Mouse (Mus musculus) midbrain, embryonic 11.5 days (tissue): ENCODE measurements around the gene Prkn. TPM values are rescaled to one million over a fixed set of nuclear protein-coding genes. Genes with fewer than 3 reads are reported as not detected.

Experiments used
- ATAC-seq: fragments of 200-750 bp; cut with Nextera tagmentation; 2 replicates; pipeline ENCODE4 v1.8.0; 2017; ENCODE audit warnings: moderate TSS enrichment, moderate library complexity; ENCODE audit not compliant: low FRiP score
- DNase-seq: peaks from one replicate; pipeline ENCODE4 v3.0.0; 2015; ENCODE audit warnings: low spot score; ENCODE audit errors: missing footprints
- H3K27ac ChIP-seq: fragments of 300-500 bp; sonication (generic); 2 replicates; pipeline ENCODE4 v1.5.1; 2014; ENCODE audit warnings: low read depth, low read length
- H3K27me3 ChIP-seq: fragments of 300-500 bp; sonication (generic); 2 replicates; pipeline ENCODE4 v1.6.1; 2014; ENCODE audit warnings: mild to moderate bottlenecking, low read length, moderate library complexity, mixed read lengths; ENCODE audit not compliant: control insufficient read depth, insufficient read depth
- H3K36me3 ChIP-seq: fragments of 300-500 bp; sonication (generic); 2 replicates; pipeline ENCODE4 v1.6.1; 2014; ENCODE audit warnings: mild to moderate bottlenecking, low read length, moderate library complexity, mixed read lengths; ENCODE audit not compliant: control insufficient read depth, insufficient read depth
- H3K4me1 ChIP-seq: fragments of 300-500 bp; sonication (generic); 2 replicates; pipeline ENCODE4 v1.6.1; 2014; ENCODE audit warnings: low read length; ENCODE audit not compliant: control insufficient read depth, insufficient read depth
- H3K4me2 ChIP-seq: fragments of 300-500 bp; sonication (generic); 2 replicates; pipeline ENCODE4 v1.6.1; 2014; ENCODE audit warnings: mild to moderate bottlenecking, moderate library complexity
- H3K4me3 ChIP-seq: fragments of 300-500 bp; sonication (generic); 2 replicates; pipeline ENCODE4 v1.5.1; 2014; ENCODE audit warnings: low read depth, low read length
- H3K9ac ChIP-seq: fragments of 300-500 bp; sonication (generic); 2 replicates; pipeline ENCODE4 v1.6.1; 2014; ENCODE audit warnings: low read length
- H3K9me3 ChIP-seq: fragments of 300-500 bp; sonication (generic); 2 replicates; pipeline ENCODE4 v1.6.1; 2016; ENCODE audit warnings: low read length; ENCODE audit not compliant: control insufficient read depth
- WGBS: fragments of 180-500 bp; shearing (Covaris S2); extraction: QIAGEN DNeasy Blood & Tissue Kit; methylation state at CpG from one replicate; pipeline ENCODE4 v1.1.7; 2014; 5-methylcytosine and 5-hydroxymethylcytosine counted together
- polyA plus RNA-seq: library from polyadenylated mRNA; unstranded; fragments of >200 nt; fragmentation: Nextera tagmentation; extraction: Ambion mirVana; gene quantifications from 2 replicates; pipeline ENCODE4 v1.2.1, GENCODE M21; 2014

The Prkn gene
- polyA plus RNA-seq, 1 experiment from 2014 or later, result 0.82 TPM

DNA sequence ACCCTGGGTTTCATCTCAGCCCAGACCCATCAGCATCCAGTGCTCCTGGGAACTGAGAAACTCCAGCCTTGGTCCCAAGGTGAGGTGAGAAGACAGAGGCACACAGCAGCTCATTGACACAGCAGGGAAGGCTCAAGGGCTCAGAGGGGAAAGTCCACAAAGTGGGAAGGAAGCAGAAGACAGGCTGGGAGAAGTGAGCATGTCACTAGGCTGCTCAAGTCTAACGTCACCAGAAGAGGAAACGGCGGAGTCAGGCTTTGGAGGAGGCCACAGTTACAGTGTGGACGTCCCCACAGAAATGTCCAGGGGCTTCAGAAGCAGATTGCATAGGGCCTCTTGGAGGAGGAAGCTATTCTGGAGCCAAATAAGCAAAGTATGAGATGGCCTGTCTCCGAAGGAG lies 1189.2 kb downstream of the Prkn start:
- Histone ChIP-seq H3K36me3 (no peaks in the 10 kb centered on the region), H3K9me3 (no peaks in the 10 kb centered on the region), H3K27me3 (no peaks in the 10 kb centered on the region), H3K4me1 (peaks cover 13% of the 10 kb centered on the region; the same call in 1 of the 2 replicates), H3K27ac (no peak overlapping the region), H3K4me3 (no peak overlapping the region), H3K9ac (no peak overlapping the region), H3K4me2 (no peak overlapping the region)
- DNase-seq (peak; percentile 84), ATAC-seq (no peak)
- 81% methylated on average over 5 of the region's 5 CpGs for WGBS

DNA sequence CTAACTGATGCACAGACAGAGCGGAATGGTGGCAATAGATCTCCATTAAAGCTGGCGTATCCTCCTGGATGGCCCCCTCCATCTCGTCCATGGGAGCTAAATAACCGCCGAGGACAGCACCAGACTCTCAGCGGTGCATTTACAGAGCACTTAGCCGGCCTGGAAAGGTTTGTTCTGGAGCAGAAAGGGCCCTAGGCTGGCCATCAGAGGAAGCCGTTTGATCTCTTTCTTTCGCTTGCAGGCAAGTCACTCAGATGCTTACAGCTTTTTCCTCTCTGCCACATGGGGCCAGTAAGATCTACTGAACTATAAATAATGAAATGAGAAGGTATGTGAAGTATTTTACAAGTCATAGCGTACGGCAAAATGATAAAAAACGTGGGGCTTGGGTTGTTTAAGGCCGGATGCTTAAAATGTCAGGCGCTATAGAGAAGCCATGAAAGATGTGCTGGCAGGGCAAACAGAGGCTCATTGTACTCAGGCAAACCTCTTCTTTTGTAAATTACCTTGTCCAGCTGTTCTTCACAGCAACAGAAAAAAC lies 1189.8 kb downstream of the Prkn start:
- no peak for ATAC-seq
- Histone ChIP-seq H3K9me3 (no peaks in the 10 kb centered on the region), H3K27ac (peak overlapping the region; percentile 2; the same call in 1 of the 2 replicates), H3K4me2 (no peak overlapping the region; the same call in 1 of the 2 replicates), H3K9ac (peak overlapping the region; percentile 21; the same call in 1 of the 2 replicates), H3K36me3 (no peaks in the 10 kb centered on the region), H3K27me3 (no peaks in the 10 kb centered on the region), H3K4me1 (peaks cover 13% of the 10 kb centered on the region; the same call in 1 of the 2 replicates), H3K4me3 (no peak overlapping the region)
- 19% methylated on average over 14 of the region's 14 CpGs for WGBS
- peak; percentile 88 for DNase-seq

DNA sequence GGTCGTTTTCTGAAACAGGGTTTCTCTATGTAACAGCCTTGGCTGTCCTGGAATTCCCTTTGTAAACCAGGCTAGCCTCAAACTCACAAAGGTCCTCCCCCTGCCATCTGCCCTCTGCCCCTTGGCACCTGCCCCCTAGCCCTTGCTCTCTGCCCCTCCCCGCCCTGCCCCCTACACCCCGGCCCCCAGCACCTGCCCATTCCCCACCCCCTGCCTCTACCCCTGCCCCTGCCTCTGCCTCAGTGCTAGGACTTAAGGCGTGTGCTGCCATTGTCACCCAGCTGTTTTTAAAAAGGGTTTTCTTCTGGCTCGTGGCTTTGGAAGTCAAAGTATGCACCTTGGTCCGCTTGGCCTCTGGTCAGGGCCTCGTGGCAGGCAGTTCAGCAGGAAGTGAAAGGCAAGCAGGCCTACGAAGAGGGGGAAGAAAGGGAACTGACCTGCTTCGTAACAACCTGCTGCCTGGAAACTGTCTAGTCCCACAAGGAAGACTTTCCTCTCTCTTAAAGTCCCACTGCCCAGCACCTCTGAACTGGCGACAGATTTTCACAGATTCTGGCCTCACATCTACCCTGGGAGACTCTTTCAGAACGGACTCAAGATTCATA lies 1190.5 kb downstream of the Prkn start:
- Histone ChIP-seq H3K4me2 (peak overlapping the region; percentile 31; the same call in 1 of the 2 replicates), H3K4me3 (no peak overlapping the region), H3K36me3 (no peaks in the 10 kb centered on the region), H3K27me3 (no peaks in the 10 kb centered on the region), H3K9ac (no peak overlapping the region), H3K4me1 (peaks cover 13% of the 10 kb centered on the region; the same call in 1 of the 2 replicates), H3K27ac (no peak overlapping the region), H3K9me3 (no peaks in the 10 kb centered on the region)
- 5% methylated on average over 10 of the region's 11 CpGs for WGBS
- ATAC-seq (peak; percentile 63), DNase-seq (peak; percentile 91)

DNA sequence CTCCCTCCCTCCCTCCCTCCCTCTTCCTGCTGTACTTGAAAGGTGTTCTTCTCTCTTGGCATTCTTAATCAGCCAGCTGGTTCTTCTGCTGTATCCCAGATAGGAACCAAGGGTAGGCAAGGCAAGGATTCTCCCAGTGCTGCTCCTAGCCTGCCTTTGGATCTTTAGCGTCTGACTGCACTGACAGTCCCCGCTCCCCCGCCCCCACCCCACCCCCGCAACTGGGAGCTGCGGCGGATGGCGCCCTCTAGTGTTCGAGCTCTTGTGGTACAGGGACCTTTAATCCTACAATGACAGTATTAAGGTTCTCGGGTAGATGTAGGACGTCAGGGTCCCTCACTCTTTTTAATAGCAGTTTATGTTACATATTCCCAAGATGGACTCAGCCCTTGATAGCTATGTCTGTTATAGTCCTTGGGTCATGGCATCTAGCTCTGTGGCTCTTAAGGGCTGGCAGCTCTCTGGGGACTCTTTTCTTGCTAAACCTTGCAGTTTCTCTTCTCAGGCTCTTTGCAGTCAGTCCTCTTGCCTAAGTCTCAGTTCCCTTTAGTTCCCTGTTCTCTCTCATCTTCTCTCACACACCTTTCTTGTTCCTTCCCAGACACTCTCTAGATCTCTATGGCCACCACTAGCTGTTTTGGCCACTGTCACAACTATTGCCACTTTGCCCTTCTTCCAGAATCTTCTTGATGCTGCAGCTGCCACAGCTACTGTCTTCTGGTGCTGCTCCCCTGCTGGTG lies 1191.2 kb downstream of the Prkn start:
- H3K36me3 ChIP-seq, result no peaks in the 10 kb centered on the region
- H3K9me3 ChIP-seq, result no peaks in the 10 kb centered on the region
- H3K9ac ChIP-seq, result no peak overlapping the region
- DNase-seq (peak; percentile 95), ATAC-seq (peak; percentile 73; the same call in 1 of the 2 replicates)
- no peak overlapping the region for H3K4me3 ChIP-seq
- peak overlapping the region; percentile 31; the same call in 1 of the 2 replicates for H3K4me2 ChIP-seq
- no peak overlapping the region for H3K27ac ChIP-seq
- peaks cover 13% of the 10 kb centered on the region; the same call in 1 of the 2 replicates for H3K4me1 ChIP-seq
- WGBS, result under 1% methylated on average over 10 of the region's 10 CpGs
- no peaks in the 10 kb centered on the region for H3K27me3 ChIP-seq

DNA sequence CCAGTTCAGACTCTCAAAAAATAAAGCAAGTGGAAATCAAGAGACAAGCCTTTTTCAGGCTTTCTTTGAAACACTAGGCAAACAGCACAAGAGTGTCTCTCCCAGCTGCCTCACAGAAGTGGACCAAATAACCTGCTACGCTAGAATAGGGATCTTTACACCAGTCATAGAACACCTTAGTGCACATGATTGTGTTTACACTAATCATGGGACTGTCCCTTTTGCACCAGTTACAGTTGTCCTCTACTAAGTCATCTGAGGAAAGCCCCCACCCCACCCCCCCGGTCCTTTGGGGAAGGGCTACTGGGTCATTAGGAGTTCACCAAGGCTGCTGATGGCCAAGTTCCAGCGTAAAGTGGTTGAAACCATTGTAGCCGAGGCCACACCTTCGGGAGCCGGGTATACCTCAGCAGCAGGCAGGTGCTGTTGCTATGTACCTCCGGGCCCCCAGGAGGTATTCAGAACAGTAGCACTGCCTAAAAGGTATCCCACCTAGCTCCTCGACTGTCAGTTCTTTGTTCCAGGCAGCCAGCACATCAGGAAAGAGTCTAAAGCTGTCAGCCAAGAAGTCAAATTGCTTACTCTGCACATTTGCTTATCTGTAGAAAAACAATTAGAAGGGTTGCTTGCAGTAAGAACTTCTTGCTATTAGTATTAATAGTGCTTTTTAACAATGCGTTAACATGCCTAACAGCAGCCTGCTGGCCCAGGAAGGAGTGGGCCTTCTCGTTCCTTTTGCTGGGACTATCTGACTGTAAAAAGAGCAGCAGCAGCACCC lies 1192.0 kb downstream of the Prkn start:
- DNase-seq (peak; percentile 62), ATAC-seq (no peak)
- Histone ChIP-seq H3K9me3 (no peaks in the 10 kb centered on the region), H3K27ac (no peak overlapping the region), H3K27me3 (no peaks in the 10 kb centered on the region), H3K4me3 (no peak overlapping the region), H3K4me2 (no peak overlapping the region), H3K36me3 (no peaks in the 10 kb centered on the region), H3K4me1 (peaks cover 13% of the 10 kb centered on the region; the same call in 1 of the 2 replicates), H3K9ac (no peak overlapping the region)
- WGBS, result 74% methylated on average over 10 of the region's 10 CpGs

DNA sequence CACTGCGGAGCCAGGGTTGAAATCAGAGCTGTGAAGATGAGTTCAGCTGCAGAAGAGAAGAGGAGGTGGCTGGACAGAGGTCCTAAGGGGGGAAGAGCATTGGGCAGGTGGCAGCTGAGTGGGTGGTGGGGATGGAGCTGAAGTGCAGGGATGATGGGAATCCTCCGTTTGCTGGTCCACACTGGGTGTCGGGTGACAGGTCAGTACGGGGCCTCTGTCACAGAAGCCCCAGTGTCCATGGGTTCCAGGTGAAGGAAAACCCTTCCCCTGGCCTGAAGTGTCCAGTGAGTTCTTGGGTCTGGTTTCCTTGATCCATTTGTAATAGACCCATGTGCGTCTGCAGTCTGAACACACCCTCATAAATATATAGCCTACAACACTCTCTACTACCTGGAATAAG lies 1195.2 kb downstream of the Prkn start:
- Histone ChIP-seq H3K36me3 (no peaks in the 10 kb centered on the region), H3K27me3 (no peaks in the 10 kb centered on the region), H3K9ac (no peak overlapping the region), H3K4me1 (peaks cover 7% of the 10 kb centered on the region; the same call in 1 of the 2 replicates), H3K27ac (no peak overlapping the region), H3K9me3 (no peaks in the 10 kb centered on the region), H3K4me2 (no peak overlapping the region), H3K4me3 (no peak overlapping the region)
- WGBS, result 61% methylated on average over 5 of the region's 5 CpGs
- peak; percentile 71 for DNase-seq
- ATAC-seq, result no peak

DNA sequence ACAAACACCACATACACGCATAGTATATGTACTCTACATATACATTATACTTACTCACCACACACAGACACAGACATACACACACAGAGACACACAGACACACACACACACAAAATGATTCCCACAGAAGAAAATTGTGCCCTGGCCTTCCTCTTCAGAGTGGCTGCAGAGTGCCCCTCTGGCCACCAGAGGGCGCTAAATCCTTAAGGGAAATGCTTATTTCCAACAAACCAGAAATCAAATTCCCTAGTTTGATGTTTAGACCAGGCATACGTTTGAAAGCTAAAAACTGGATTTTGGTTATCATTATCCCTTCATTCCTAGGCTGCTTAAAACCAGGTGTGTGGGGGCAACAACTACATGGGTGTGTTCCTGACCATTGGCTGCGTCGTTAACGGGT lies 1196.0 kb downstream of the Prkn start:
- ATAC-seq, result no peak
- no peaks in the 10 kb centered on the region for H3K9me3 ChIP-seq
- H3K4me1 ChIP-seq, result peaks cover 2% of the 10 kb centered on the region; the same call in 1 of the 2 replicates
- no peak overlapping the region for H3K4me2 ChIP-seq
- no peak overlapping the region for H3K4me3 ChIP-seq
- H3K9ac ChIP-seq, result no peak overlapping the region
- H3K27me3 ChIP-seq, result no peaks in the 10 kb centered on the region
- 48% methylated on average over 6 of the region's 6 CpGs for WGBS
- no peaks in the 10 kb centered on the region for H3K36me3 ChIP-seq
- H3K27ac ChIP-seq, result no peak overlapping the region
- DNase-seq, result peak; percentile 97

DNA sequence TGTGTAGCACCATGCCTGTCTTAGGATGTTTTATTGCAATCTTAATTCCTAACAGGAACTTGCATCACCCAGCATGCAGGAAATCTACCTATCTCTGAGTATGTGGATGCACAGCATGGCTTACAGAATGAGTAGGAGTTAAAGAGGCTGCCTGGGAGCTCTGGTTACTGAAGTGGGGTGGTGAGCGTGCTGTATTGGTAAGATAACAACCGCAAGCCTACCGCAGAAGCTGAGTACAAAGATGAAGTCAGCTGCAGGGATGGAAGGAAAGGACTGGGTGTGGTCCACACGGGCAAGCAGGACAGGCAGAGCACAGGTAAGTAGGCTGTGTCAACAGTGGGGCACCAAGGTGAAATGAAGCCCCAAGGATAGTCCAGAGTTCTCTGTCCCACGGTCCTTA lies 1196.9 kb downstream of the Prkn start:
- 78% methylated on average over 5 of the region's 5 CpGs for WGBS
- Histone ChIP-seq H3K4me3 (no peak overlapping the region), H3K9me3 (no peaks in the 10 kb centered on the region), H3K4me1 (no peaks in the 10 kb centered on the region), H3K36me3 (no peaks in the 10 kb centered on the region), H3K27me3 (no peaks in the 10 kb centered on the region; the same call in 1 of the 2 replicates), H3K9ac (no peak overlapping the region), H3K4me2 (no peak overlapping the region), H3K27ac (no peak overlapping the region)
- DNase-seq, result no peak
- no peak for ATAC-seq
